Mouse (Mus musculus): Measurements from ENCODE around the gene Gdpd3. TPM values are rescaled to one million over a fixed set of nuclear protein-coding genes. Genes with fewer than 3 reads are reported as not detected.

Gdpd3 gene
- polyA plus RNA-seq, 1 experiment from 2014 or later, result 1.5 TPM

DNA sequence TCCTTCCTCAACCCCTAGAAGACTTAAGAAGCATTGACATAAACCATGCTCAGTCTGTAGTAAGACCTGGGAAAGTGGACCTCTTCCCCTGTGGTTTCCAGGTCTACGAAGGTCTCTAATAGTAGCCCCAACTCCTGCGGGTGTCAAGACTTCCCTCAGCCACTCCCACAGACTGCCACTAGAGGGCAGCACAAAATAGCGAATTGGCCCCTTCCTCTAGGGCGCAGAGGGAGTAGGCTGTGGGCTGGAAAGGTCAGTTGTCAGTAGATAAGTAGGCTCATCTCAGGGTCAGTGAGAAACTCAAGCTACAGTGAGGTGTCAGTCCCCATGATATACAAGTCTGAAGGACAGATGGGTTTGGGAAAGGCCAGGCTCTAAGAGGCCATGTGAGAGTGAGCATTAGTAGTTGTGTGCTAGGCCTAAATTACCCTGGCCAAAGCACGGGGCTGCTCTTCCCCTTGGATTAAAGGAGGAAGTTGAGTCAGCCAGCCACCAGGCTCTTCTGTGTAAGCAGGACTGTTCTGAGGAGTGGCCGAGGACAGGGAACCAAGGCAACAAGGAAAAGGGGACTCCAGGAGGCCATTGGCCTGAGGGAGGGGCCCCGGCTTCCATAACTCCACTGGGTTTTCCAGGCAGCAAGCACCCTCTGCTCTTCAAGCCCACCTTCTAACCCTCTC, 55.8 kb downstream of the Gdpd3 start:
- Histone ChIP-seq H3K4me1 (replicated peaks) (peaks cover 42% of the 10 kb centered on the region), H3K27me3 (no peaks in the 10 kb centered on the region)
- ATAC-seq (ENCODE audit: low FRiP score, low read depth), result no peak; the same call in 1 of the 2 replicates

DNA sequence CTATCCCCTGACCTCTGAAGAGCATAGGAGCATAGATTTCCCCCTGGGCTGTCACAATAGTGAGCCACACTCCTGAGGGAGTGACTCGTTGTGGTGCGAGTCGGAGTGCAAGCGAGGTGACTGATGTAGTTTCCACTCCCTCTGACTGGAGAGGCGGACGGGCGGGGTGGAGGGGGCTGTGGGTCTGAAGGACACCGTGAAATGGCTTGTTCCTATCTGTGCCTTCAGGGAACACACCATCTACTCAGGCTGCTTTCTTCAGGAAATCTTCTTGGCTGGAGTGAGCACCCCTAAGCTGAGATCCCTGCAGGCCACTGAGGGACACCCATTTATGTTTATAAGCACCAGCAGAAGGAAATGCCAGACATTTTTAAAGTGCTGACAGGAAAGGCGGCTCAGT, 56.6 kb downstream of the Gdpd3 start:
- Histone ChIP-seq H3K9me3 (no peaks in the 10 kb centered on the region), H3K4me2 (peak overlapping the region; percentile 67), H3K4me3 (peak overlapping the region; percentile 76), H3K4me1 (replicated peaks) (peaks cover 48% of the 10 kb centered on the region), H3K36me3 (no peaks in the 10 kb centered on the region), H3K9ac (peak overlapping the region; percentile 90), H3K27me3 (no peaks in the 10 kb centered on the region), H3K27ac (replicated peaks) (peak overlapping the region; percentile 93)
- peak; percentile 33; the same call in 1 of the 2 replicates for ATAC-seq (ENCODE audit: low FRiP score, low read depth)
- WGBS, result 9% methylated on average over 8 of the region's 9 CpGs

More for the DNA sequence above, 55.8 kb downstream of the Gdpd3 start:
- Histone ChIP-seq H3K9me3 (no peaks in the 10 kb centered on the region), H3K4me3 (peak overlapping the region; percentile 76), H3K36me3 (no peaks in the 10 kb centered on the region), H3K9ac (peak overlapping the region; percentile 90), H3K27ac (replicated peaks) (peak overlapping the region; percentile 93), H3K4me2 (peak overlapping the region; percentile 67)
- 17% methylated on average over 7 of the region's 7 CpGs for WGBS

DNA sequence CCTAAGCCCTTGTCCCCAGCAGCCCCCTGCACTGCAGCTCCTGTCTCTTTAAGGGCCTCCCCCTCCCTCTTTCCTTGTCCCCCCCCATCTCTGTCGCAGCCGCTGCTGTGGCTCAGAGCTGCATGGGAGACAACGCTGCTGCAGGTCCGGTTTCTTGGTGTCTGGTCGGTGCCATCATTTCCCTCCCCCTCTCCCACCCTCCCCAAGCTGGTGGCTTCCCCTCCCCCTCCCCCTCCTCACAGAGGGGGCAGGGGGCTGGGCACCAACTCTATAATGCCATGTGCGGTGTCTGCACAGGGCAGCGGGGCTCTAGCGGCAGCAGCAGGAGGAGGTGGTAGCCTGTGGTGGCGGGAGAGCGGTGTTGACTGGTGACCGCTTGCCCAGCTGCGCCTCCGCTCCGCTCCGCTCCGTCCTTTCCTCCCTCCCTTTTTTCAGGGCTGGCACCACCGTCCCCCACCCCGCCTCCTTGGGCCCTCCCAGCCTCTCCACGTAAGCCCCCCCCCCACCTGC, 57.1 kb downstream of the Gdpd3 start:
- peak overlapping the region; percentile 93 for H3K27ac ChIP-seq (replicated peaks)
- no peaks in the 10 kb centered on the region for H3K27me3 ChIP-seq
- H3K4me2 ChIP-seq, result peak overlapping the region; percentile 67
- peaks cover 48% of the 10 kb centered on the region for H3K4me1 ChIP-seq (replicated peaks)
- under 1% methylated on average over 16 of the region's 19 CpGs for WGBS
- peak overlapping the region; percentile 90 for H3K9ac ChIP-seq
- H3K9me3 ChIP-seq, result no peaks in the 10 kb centered on the region
- H3K36me3 ChIP-seq, result no peaks in the 10 kb centered on the region
- peak; percentile 88 for ATAC-seq (ENCODE audit: low FRiP score, low read depth)
- peak overlapping the region; percentile 76 for H3K4me3 ChIP-seq

- peak overlapping the region; percentile 67 for H3K4me2 ChIP-seq
- ATAC-seq (ENCODE audit: low FRiP score, low read depth), result no peak
- WGBS, result 5% methylated on average over 10 of the region's 10 CpGs
- H3K36me3 ChIP-seq, result no peaks in the 10 kb centered on the region
- H3K9ac ChIP-seq, result peak overlapping the region; percentile 90
- H3K27ac ChIP-seq (replicated peaks), result peak overlapping the region; percentile 93
- peak overlapping the region; percentile 76 for H3K4me3 ChIP-seq
- no peaks in the 10 kb centered on the region for H3K9me3 ChIP-seq
- H3K27me3 ChIP-seq, result no peaks in the 10 kb centered on the region
- H3K4me1 ChIP-seq (replicated peaks), result peaks cover 48% of the 10 kb centered on the region
Measured at GRCm38 (mm10) chr7:126823940-126824339, 57.8 kb downstream of the Gdpd3 start.

Other genes starting within 250 kb of the Gdpd3 start
- gene Eif3c, start 199.9 kb upstream of the Gdpd3 start, polyA plus RNA-seq (2015; fragmentation: Nextera tagmentation; extraction: Ambion mirVana), result 176 and 179 TPM in 2 replicates
- gene Apobr, start 181.4 kb upstream of the Gdpd3 start, polyA plus RNA-seq (2015; fragmentation: Nextera tagmentation; extraction: Ambion mirVana), result 0.46 and 0.52 TPM in 2 replicates
- 33.4 and 37.2 TPM in 2 replicates for gene Cln3, start 180.5 kb upstream of the Gdpd3 start, polyA plus RNA-seq (2015; fragmentation: Nextera tagmentation; extraction: Ambion mirVana)
- gene Il27, start 171.4 kb upstream of the Gdpd3 start, polyA plus RNA-seq (2015; fragmentation: Nextera tagmentation; extraction: Ambion mirVana), result not detected in 2 replicates
- 11.7 and 14.9 TPM in 2 replicates for gene Nupr1, start 135.5 kb upstream of the Gdpd3 start, polyA plus RNA-seq (2015; fragmentation: Nextera tagmentation; extraction: Ambion mirVana)
- 58.7 and 61.0 TPM in 2 replicates for gene Sgf29, start 117.0 kb upstream of the Gdpd3 start, polyA plus RNA-seq (2015; fragmentation: Nextera tagmentation; extraction: Ambion mirVana)
- gene Sult1a1, start 89.9 kb upstream of the Gdpd3 start, polyA plus RNA-seq (2015; fragmentation: Nextera tagmentation; extraction: Ambion mirVana), result 7.3 and 10.5 TPM in 2 replicates
- 139 and 143 TPM in 2 replicates for gene Bola2, start 70.9 kb upstream of the Gdpd3 start, polyA plus RNA-seq (2015; fragmentation: Nextera tagmentation; extraction: Ambion mirVana)
- 16.2 and 16.7 TPM in 2 replicates for gene Slx1b, start 70.5 kb upstream of the Gdpd3 start, polyA plus RNA-seq (2015; fragmentation: Nextera tagmentation; extraction: Ambion mirVana)
- 104 and 108 TPM in 2 replicates for gene Coro1a, start 58.5 kb upstream of the Gdpd3 start, polyA plus RNA-seq (2015; fragmentation: Nextera tagmentation; extraction: Ambion mirVana)
- gene Mapk3, start 6.7 kb upstream of the Gdpd3 start, polyA plus RNA-seq (2015; fragmentation: Nextera tagmentation; extraction: Ambion mirVana), result 107 and 115 TPM in 2 replicates
- 191 and 203 TPM in 2 replicates for gene Ypel3, start 10.6 kb downstream of the Gdpd3 start, polyA plus RNA-seq (2015; fragmentation: Nextera tagmentation; extraction: Ambion mirVana)
- 0.62 and 0.75 TPM in 2 replicates for gene Tbx6, start 15.1 kb downstream of the Gdpd3 start, polyA plus RNA-seq (2015; fragmentation: Nextera tagmentation; extraction: Ambion mirVana)
- gene Ppp4c, start 26.2 kb downstream of the Gdpd3 start, polyA plus RNA-seq (2015; fragmentation: Nextera tagmentation; extraction: Ambion mirVana), result 174 and 176 TPM in 2 replicates
- gene Fam57b, start 31.3 kb downstream of the Gdpd3 start, polyA plus RNA-seq (2015; fragmentation: Nextera tagmentation; extraction: Ambion mirVana), result 49.9 and 60.8 TPM in 2 replicates
- gene 4930451I11Rik, start 65.3 kb downstream of the Gdpd3 start, polyA plus RNA-seq (2015; fragmentation: Nextera tagmentation; extraction: Ambion mirVana), result 0.43 TPM in 1 of 2 replicates, not detected in the other
- 28.2 and 28.8 TPM in 2 replicates for gene Doc2a, start 81.1 kb downstream of the Gdpd3 start, polyA plus RNA-seq (2015; fragmentation: Nextera tagmentation; extraction: Ambion mirVana)
- 22.6 and 24.0 TPM in 2 replicates for gene Hirip3, start 95.6 kb downstream of the Gdpd3 start, polyA plus RNA-seq (2015; fragmentation: Nextera tagmentation; extraction: Ambion mirVana)
- gene Ino80e, start 96.0 kb downstream of the Gdpd3 start, polyA plus RNA-seq (2015; fragmentation: Nextera tagmentation; extraction: Ambion mirVana), result 91.5 and 94.6 TPM in 2 replicates
- gene Taok2, start 118.4 kb downstream of the Gdpd3 start, polyA plus RNA-seq (2015; fragmentation: Nextera tagmentation; extraction: Ambion mirVana), result 56.2 and 58.1 TPM in 2 replicates
- gene Tmem219, start 156.6 kb downstream of the Gdpd3 start, polyA plus RNA-seq (2015; fragmentation: Nextera tagmentation; extraction: Ambion mirVana), result 28.6 and 30.4 TPM in 2 replicates
- 118 and 130 TPM in 2 replicates for gene Kctd13, start 162.5 kb downstream of the Gdpd3 start, polyA plus RNA-seq (2015; fragmentation: Nextera tagmentation; extraction: Ambion mirVana)
- 9.8 and 10.1 TPM in 2 replicates for gene Asphd1, start 183.2 kb downstream of the Gdpd3 start, polyA plus RNA-seq (2015; fragmentation: Nextera tagmentation; extraction: Ambion mirVana)
- 49.3 and 55.9 TPM in 2 replicates for gene Sez6l2, start 184.2 kb downstream of the Gdpd3 start, polyA plus RNA-seq (2015; fragmentation: Nextera tagmentation; extraction: Ambion mirVana)
- gene Cdipt, start 209.6 kb downstream of the Gdpd3 start, polyA plus RNA-seq (2015; fragmentation: Nextera tagmentation; extraction: Ambion mirVana), result 131 and 140 TPM in 2 replicates
- gene Cdiptos, start 209.8 kb downstream of the Gdpd3 start, polyA plus RNA-seq (2015; fragmentation: Nextera tagmentation; extraction: Ambion mirVana), result 0.67 and 1.4 TPM in 2 replicates
- gene Mvp, start 248.3 kb downstream of the Gdpd3 start, polyA plus RNA-seq (2015; fragmentation: Nextera tagmentation; extraction: Ambion mirVana), result 4.8 and 5.5 TPM in 2 replicates

Data from hindbrain, embryonic 15.5 days (tissue).